Mouse (Mus musculus): ENCODE measurements around the gene Fcnb. TPM values are rescaled to one million over a fixed set of nuclear protein-coding genes. Genes with fewer than 3 reads are reported as not detected.

Fcnb gene
- total RNA-seq (2014; fragmentation: Nextera tagmentation) = 27.3 TPM in 1 of 2 replicates, not detected in the other
- 1.1 and 1.3 TPM in 2 replicates for total RNA-seq (2017)

DNA sequence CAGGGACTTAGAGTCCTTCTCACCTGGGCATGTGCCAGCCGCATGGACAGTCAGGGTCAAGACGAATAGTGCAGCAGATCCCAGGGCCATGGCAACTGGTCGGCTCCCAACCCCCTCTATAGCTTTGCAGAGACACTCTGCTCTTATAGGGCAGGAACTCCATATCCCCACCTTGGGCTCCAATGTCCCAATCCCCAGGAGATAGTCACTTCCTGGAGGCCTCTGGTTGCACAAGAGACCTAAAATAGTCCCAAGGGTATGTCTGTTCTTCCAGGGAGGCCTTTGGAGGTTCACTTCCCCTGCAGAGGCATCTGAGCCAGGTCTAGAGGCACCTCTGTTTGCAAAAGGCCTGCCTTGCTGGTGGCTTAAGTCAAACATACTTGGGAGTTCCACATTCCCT lies at the start of gene Fcnb:
Gene Fcnb (minus strand): TSS at position 118 of the 400 bp plus-strand sequence.
- ATAC-seq (replicated peaks; ENCODE audit: low FRiP score, low TSS enrichment, poor library complexity, severe bottlenecking) = no peak

DNA sequence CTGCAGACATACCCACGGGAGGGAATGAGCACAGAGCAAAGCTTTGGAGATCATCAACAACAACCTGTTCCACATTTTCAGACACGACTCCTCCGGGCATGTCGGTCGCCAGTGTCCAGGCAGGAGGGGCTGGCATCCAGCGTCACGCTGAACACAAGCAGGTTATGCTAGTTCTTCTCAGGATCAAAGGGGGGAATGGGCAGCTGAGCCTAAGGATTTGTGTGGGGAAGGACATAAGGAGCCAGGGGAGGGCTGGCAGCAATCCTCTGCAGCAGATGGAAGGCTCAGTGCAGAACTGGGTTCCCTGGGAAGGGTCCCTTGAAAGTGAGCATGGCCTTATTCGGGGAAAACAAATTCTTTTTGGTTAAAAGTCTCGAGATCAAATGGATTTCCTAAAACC lies 49.1 kb upstream of the Fcnb start:
- ATAC-seq (replicated peaks; ENCODE audit: low FRiP score, low TSS enrichment, poor library complexity, severe bottlenecking) = no peak

DNA sequence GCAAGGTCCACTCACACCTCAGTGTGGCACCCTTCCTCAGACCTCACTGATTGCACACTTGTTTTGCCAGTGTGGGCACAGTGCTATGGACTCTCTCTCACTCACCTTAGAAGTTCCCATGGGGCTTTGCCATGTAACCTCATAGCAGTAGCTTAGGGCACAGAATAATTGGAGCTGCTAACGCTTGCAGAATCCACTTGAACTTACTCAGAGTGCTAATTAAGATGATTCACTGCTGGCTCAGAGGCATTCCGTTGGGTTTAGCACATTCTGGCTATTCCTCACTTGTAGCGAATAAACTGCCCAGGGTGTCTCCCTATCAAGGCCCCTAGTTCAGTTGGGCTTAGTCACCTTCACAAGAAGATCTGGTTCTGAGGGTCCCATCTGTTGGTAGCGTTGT lies 47.4 kb upstream of the Fcnb start:
- no peak for ATAC-seq (replicated peaks; ENCODE audit: low FRiP score, low TSS enrichment, poor library complexity, severe bottlenecking)

DNA sequence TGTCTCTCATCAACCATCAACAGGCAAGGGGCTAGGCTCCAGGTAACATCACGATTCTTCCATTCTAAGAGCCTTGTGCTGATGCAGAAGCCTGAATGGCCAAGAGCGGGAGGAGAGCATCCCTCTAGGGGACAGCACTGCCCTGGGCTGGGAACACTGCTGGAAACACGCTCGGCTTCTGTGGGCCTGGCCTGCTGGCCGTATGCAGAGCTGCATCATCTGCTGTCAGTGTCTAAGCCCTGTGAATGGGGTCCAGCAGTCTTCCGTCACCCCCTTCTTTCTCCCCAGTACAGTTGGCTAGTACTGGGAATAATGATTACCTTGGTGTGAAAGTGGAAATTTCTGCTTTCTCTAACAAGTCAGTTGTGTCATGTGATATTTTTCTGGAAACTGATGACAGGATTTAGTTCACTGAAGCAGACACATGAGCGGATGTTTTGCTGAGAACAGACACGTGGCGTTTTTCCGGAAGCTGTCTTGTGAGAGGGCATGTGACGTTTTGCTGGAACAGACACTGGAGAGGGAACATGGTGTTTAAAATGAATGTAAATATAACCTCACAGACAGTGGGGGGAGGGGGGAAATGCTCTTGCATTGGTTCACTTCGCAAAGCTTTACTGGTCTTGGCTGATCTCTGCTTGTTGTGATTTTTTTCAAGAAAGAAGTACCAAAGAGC lies 42.2 kb upstream of the Fcnb start:
- ATAC-seq (replicated peaks; ENCODE audit: low FRiP score, low TSS enrichment, poor library complexity, severe bottlenecking) = no peak

DNA sequence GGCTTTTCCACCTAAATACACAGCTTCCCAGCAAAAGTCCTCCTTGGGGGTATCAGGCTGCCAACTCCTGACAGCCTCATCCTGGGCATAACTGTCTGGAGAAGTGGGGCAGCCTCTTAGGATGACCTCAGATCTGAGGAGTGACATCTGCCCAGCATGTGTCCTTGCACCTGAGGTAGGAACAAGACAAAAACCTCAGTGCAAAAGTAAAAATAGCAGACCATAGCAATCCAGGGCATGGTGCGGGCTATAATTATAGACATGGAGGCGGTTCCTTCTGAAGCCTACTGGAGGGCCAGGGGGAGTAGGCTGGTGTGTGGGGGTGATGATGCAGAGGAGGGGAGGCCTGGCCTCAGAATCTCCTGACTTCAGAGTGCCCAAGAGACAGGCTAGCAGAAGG lies 39.2 kb upstream of the Fcnb start:
- ATAC-seq (replicated peaks; ENCODE audit: low FRiP score, low TSS enrichment, poor library complexity, severe bottlenecking) = no peak

DNA sequence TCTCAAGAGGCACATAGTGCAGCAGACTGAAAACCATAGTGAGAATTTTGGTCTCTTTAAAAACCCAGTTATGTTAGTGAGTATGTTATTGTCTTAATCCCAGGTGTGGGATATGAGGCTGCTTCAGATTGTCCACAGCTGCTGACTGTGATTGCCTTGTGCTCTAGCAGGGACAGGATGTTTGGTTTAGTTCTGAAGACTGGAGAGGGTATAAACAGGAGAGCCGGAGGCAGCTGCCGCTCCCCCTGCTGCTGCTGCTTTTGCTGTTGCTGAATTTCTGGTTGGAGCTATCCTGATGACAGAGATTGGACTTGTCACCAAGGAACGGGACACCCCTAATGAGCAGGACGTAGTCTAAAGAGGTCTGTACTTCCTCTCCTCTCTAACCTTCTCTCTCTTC lies 36.6 kb upstream of the Fcnb start:
- ATAC-seq (replicated peaks; ENCODE audit: low FRiP score, low TSS enrichment, poor library complexity, severe bottlenecking) = no peak

DNA sequence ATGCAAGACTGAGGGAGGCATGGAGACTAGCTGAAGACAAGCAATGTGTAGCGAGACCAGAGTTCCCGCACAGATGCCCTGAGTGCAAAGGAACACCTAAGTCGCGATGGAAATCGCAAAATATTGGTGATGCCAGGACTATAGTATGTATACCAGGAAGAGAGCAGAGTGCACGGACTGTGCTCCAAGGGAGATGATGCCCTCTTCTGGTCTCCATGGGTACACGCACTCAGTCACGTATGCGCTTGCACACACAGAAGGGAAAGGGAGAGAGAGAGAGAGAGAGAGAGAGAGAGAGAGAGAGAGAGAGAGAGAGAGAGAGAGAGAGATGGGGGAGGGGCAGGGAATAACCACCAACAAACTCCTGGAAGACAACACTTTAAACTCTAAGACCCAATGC lies 35.7 kb upstream of the Fcnb start:
- no peak for ATAC-seq (replicated peaks; ENCODE audit: low FRiP score, low TSS enrichment, poor library complexity, severe bottlenecking)

DNA sequence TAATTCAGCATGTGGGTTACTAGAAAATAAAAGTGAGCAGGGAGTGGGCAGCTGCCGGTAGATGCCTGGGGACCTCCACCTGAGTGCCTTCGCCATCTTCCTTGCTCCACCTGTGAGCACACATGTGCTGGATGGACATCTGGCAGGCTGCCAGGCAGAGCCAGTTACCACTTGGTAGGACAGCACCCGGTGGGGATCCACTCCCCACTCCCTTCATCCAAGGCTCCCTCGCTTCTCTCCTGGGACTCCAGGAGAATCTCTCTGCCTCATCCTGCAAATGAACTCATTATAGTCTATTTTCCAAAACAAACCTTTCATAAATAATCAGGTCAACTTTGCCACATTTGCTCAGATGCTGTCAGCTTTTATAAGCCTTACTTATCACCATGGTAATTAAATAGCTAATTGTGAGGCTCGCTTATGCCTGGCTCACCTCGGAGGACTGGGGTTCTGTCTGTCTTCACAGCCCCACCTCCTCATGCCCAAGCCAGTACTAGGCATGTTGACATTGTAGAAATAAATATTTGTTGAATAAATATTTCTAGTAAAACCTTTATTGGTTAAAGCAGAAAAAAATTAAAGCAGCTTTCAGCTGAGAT lies 33.9 kb upstream of the Fcnb start:
- no peak for ATAC-seq (replicated peaks; ENCODE audit: low FRiP score, low TSS enrichment, poor library complexity, severe bottlenecking)

DNA sequence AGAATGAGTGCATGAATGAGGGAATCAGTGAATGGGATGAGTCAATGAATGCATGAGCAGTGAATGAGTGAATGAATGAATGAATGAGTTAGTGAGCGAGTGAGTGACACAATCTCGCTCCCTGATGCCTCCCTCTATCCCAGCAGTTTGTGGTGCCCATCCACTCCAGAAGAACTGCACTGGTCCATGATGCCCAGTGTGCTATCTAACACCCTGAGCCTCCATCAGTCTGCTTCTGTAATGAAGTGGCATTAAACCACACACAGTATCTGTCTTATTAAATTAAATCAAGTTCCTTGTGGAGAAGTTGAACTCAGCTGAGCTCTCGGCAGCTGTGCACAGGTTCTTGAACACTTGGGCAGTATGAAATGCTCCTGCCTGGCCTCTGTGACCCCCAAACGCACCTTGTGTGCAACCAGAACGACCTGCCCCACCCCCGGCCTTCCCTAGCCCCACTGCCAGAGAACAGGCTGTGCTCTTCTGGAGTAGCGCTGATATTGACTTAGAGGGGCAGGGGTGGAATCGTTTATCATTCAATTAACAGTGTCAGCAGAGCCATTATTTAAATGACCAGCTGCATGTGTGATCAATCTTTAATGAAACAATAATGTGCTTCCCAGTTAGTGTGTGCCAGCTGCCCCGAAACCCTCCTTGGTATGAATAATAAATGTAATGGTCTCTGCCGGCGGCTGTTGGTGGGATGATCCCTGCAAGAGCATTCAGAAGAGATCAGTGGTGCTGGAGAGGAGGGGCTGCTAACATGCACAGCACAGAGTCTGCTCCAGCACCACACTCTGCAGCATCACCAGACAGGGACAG lies 33.0 kb upstream of the Fcnb start:
- ATAC-seq (replicated peaks; ENCODE audit: low FRiP score, low TSS enrichment, poor library complexity, severe bottlenecking) = no peak

DNA sequence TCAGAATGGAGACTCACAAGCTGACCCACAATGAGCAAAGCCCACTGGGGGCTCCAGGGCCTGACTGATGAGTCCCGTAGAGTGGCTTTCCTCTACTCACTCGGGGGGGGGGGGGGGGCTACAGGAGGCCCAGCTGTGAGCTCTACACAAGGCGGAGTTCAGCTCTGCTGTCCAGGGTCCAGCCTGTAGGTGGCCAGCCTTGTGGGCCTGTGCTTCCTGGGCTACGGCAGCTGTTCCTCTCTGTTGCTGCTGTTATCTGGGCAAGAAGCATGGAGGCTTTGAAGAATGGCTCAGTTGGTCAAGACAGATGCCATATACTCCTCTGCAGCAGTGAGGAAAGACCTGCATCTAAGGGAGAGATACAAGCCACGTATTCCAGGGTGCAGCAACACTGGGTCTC lies 24.1 kb upstream of the Fcnb start:
- ATAC-seq (replicated peaks; ENCODE audit: low FRiP score, low TSS enrichment, poor library complexity, severe bottlenecking) = no peak

DNA sequence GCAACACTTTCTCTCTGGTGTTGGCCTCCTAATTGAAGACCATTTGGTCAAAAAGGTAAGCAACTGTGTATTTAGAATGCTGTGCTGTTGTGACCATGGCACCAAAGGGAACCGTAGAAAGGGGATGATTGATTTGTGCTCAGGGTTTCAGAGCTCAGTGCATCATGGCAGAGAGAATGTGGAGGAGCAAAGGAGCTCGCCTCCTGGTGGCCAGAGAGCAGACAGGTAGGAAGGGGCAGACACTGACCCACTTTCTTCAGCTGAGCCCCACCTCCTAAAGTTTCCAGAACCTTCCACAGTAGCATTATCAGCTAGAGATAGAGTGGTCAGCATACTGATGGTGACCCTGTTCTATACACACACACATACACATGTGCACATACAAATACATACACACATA lies 21.3 kb upstream of the Fcnb start:
- ATAC-seq (replicated peaks; ENCODE audit: low FRiP score, low TSS enrichment, poor library complexity, severe bottlenecking) = peak; percentile 57; the same call in 1 of the 2 replicates

DNA sequence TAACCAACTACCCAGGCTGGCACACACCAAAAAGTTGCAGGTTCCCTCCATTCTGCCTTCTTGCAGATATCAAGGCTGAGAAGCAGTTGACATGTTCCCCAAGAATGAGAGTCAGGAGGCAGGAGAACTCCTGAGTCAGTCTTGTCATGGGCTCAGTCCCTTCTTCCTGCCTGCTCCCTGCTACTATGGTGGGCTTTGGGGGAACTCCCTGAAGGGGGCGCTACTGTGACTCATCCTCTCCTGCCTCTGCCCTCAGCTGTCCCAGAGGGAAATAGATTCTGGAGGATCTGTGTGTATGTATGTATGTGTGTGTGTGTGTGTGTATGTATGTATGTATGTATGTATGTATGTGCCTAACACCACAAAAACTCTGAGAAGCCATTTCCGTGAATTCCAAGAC lies 19.0 kb upstream of the Fcnb start:
- ATAC-seq (replicated peaks; ENCODE audit: low FRiP score, low TSS enrichment, poor library complexity, severe bottlenecking) = no peak

DNA sequence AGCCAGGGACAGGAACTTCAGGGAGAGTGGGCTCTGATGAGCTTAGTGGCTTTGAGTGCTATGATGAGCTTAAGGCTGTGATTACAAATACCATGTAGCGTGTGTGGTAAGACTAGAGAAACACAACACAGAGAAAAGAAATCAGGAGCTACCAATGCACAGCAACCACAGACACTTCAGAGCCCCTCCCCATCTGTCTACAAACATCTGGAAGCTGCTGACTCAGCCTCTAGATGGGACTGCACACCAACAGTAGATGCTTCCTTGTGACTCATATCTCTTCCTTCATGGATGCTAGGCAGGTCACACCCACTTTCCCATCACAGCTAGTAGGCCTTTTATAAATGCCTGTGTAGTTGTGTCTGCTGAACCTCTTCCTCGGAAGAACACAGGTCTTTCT lies 17.2 kb upstream of the Fcnb start:
- ATAC-seq (replicated peaks; ENCODE audit: low FRiP score, low TSS enrichment, poor library complexity, severe bottlenecking) = no peak

DNA sequence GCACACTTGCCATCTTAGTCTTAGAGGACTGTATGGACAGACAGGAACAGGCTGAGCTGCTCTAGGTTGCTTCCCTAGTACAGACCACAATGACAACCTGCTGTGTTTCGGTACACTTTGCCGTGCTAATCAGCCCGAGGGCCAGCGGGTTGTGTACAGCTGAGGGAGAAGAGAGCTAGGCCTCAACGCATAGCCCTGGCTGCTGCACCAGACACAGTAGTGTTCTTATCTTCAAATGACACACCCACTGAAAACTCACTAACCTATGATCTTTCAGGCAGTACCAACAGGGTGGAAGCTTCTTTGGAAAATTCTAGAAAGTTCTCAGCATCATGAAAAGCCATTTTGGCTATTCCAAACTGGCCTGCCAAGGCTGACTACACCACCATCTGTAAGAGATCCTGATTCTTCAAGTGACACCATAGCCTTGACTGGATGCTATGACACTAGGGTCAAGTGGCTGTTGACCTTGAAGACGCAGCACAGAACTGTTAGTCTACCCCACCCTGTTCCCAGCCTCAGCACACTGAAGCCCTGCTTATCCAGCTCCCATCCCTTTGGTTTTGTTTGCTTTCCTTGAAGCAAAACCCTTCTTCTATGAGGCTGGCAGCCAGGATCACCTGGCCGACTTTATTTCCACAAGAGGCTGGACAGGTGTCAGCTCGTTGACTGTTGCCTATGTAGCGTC lies 16.3 kb upstream of the Fcnb start:
- ATAC-seq (replicated peaks; ENCODE audit: low FRiP score, low TSS enrichment, poor library complexity, severe bottlenecking) = peak; percentile 51; the same call in 1 of the 2 replicates

DNA sequence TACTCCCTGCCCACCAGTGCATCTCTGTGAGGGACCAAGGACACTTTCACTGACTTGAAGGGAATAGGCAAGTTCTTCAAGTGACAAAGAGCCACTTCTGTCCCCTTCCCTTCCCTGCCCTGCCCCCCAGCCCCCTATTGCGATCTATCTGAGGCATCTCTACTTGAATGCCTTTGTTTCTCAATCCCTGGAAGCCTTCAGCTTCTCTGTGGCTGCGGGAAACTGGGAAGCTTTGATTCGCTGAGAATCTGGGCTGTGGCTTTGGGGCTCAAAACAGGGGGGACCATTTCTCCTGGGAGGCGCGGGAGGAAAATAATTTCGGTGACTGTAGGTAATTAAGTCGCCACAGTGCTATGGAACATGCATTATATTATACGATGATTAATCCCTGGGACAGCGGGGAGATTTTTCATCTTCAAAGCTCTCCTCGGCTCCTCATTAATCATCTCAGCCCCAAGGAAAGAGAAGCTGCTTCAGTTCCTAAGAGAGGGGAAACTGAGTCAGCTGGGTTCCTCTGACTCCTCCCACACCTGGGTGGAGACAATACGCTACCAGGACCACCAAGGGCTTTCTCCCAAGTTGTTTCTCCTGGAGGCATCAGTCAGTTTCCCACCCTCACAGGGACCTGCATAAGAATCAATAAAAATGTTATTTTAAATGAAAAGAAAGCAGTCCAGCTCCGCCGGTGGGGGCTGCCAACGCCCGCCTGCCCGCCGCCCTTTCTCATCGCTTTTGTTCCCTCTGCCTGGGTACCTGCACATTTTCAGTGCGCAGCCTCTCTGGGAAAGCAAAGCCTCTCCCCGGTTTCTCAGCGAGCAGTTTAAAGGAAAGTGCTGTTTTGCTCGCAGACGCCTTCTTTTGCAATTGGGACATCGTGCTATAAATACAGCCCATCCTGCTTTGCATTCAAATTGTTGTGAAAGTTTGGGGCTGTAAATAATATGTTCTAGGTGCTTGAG lies 14.1 kb upstream of the Fcnb start:
- ATAC-seq (replicated peaks; ENCODE audit: low FRiP score, low TSS enrichment, poor library complexity, severe bottlenecking) = no peak

DNA sequence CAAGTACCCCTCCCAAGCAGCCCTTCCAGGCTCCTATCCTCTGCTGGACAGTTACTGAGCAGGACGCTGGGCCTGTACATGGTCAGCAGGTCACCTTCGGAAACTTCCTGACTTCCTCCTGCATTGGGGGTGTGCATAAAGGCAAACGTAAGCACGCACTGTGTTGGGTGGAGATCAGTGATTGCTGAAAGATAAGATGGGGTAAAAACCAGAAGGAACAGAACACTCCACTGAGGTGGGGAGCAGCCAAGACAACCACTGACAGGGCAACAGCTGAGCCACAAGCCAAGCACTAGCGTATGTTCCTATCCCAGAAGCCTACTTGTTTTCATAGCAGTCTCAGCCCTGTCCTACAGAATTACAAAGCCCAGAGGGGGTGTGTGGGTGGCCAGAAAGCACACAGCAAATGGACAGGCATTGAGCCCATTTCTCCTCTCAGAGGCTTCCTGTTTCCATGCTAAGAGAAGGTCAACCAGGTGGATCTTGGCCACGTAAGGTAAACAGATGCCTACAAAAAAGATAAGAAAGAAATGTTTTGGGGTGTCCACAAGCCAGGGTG lies 12.1 kb upstream of the Fcnb start:
- ATAC-seq (replicated peaks; ENCODE audit: low FRiP score, low TSS enrichment, poor library complexity, severe bottlenecking) = no peak

DNA sequence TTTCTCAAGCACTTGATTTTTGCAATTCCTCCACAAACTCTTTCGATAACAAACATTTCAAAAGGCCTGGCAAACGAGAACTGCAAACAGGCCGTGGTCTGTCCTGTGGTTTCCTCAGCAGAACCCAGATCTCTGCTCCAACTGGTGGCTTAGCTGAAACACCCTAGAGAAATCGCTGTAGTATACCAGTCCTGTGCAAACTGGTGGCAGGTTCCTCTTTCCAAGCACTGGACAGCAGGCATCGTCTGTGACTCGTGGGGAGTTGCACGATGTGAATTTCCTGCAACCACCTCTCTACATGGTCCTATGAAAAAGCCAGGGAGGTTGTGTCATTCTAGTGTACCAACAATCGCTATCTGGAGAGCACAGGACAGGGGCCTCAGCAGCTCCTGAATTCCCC lies 7.4 kb upstream of the Fcnb start:
- ATAC-seq (replicated peaks; ENCODE audit: low FRiP score, low TSS enrichment, poor library complexity, severe bottlenecking) = 0 out of 2 replicates have a peak, but pooled peaks have one; percentile 28

DNA sequence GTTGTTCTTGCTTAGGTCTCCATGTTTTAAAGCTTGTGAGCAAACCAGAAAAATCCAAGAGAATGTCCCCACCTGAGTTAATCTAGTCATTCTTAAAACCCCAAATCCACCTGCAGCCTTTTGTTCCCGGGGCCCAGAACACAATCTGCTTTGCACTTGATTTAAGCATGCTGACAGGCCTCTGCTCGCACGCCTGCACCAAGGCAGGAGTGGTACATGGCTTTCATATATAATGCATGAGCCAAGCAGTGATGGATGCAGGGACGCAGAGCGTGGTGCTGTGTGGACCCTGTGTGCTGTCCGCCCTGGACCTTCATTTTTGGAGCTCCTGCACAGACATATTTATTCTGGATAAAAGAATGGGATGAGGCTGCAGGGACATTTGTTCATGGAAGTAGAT lies 6.4 kb upstream of the Fcnb start:
- ATAC-seq (replicated peaks; ENCODE audit: low FRiP score, low TSS enrichment, poor library complexity, severe bottlenecking) = no peak
